Mouse (Mus musculus): ENCODE data around the gene Gm10985. TPM values are rescaled to one million over a fixed set of nuclear protein-coding genes. Genes with fewer than 3 reads are reported as not detected.

Gm10985 gene
- polyA plus RNA-seq, 1 experiment from 2014 or later = not detected

DNA sequence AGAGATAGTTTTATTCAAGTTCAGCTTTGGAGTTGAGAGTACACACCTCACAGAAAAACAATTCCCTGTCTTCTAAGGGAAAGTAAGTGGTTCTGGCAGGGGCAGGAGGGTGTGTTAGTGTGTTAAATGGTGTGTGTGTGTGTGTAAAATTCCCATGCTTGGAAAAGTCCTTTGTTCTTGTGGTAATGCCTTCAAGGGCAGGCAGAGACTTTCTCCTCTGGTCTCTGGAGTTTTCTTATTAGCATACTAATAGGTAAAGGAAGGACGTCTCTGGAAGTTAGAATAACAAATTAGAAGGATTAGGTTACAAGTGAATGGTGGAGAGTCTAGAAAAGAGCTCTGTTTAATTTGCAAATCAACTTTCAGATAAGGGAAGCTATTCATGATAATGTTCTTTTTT lies 24.4 kb downstream of the Gm10985 start:
- peaks cover 10% of the 10 kb centered on the region; the same call in 1 of the 2 replicates for H3K4me1 ChIP-seq
- H3K9me3 ChIP-seq = no peaks in the 10 kb centered on the region
- 0% methylated on average over 1 of the region's 1 CpGs for WGBS
- no peak overlapping the region for H3K9ac ChIP-seq (replicated peaks)
- ATAC-seq (ENCODE audit: low FRiP score, low read depth) = peak; percentile 76
- H3K27ac ChIP-seq (replicated peaks) = peak overlapping the region; percentile 46
- no peak overlapping the region for H3K4me2 ChIP-seq (replicated peaks)
- H3K36me3 ChIP-seq = no peaks in the 10 kb centered on the region
- H3K4me3 ChIP-seq = no peak overlapping the region
- H3K27me3 ChIP-seq = no peaks in the 10 kb centered on the region

DNA sequence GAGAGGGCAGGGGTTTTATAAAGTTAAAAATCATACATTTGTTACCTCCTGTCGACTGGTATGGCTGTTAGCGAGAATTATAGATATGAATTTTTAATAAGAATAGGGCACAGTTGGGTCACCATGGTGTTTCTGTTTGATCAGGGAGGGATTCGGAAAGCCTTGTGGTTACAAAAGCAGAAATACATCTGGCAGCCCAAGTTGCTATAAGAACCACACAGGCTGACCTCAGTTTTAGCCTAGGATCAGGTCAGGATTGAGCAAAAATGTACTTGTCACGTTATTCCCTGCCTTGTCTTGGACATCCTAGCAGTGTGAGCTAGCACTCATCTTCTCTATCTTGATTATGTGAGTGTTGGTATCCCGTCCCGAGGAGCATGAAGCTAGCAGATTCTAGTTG lies 25.6 kb downstream of the Gm10985 start:
- Histone ChIP-seq H3K4me2 (replicated peaks) (no peak overlapping the region), H3K4me1 (peaks cover 7% of the 10 kb centered on the region; the same call in 1 of the 2 replicates), H3K27ac (replicated peaks) (no peak overlapping the region), H3K36me3 (no peaks in the 10 kb centered on the region), H3K4me3 (no peak overlapping the region), H3K27me3 (no peaks in the 10 kb centered on the region), H3K9me3 (no peaks in the 10 kb centered on the region), H3K9ac (replicated peaks) (no peak overlapping the region)
- WGBS = 81% methylated on average over 6 of the region's 6 CpGs
- no peak for ATAC-seq (ENCODE audit: low FRiP score, low read depth)

DNA sequence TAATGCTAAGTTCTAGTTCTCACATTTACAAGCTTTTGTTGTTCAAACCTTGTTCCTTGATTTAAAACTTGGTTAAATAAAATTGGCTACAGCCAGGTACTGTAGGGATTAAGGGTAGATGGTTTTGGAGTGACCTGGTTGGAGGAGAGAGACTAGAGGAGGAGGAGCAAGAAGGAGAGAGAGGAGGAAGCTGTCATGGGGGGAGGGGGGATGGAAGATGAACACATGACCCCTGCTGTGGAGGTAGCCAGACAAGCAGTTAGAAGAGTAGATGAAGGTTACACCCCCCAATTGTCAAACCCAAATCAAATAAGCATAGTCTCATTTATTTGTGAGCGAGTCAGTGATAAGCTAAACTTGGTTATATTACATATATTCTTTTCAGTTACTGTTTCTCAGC lies 26.7 kb downstream of the Gm10985 start:
- Histone ChIP-seq H3K36me3 (no peaks in the 10 kb centered on the region), H3K27ac (replicated peaks) (no peak overlapping the region), H3K4me2 (replicated peaks) (no peak overlapping the region), H3K4me1 (peaks cover 7% of the 10 kb centered on the region; the same call in 1 of the 2 replicates), H3K27me3 (no peaks in the 10 kb centered on the region), H3K4me3 (no peak overlapping the region), H3K9me3 (no peaks in the 10 kb centered on the region), H3K9ac (replicated peaks) (no peak overlapping the region)
- WGBS = 93% methylated on average over 1 of the region's 1 CpGs
- no peak for ATAC-seq (ENCODE audit: low FRiP score, low read depth)

DNA sequence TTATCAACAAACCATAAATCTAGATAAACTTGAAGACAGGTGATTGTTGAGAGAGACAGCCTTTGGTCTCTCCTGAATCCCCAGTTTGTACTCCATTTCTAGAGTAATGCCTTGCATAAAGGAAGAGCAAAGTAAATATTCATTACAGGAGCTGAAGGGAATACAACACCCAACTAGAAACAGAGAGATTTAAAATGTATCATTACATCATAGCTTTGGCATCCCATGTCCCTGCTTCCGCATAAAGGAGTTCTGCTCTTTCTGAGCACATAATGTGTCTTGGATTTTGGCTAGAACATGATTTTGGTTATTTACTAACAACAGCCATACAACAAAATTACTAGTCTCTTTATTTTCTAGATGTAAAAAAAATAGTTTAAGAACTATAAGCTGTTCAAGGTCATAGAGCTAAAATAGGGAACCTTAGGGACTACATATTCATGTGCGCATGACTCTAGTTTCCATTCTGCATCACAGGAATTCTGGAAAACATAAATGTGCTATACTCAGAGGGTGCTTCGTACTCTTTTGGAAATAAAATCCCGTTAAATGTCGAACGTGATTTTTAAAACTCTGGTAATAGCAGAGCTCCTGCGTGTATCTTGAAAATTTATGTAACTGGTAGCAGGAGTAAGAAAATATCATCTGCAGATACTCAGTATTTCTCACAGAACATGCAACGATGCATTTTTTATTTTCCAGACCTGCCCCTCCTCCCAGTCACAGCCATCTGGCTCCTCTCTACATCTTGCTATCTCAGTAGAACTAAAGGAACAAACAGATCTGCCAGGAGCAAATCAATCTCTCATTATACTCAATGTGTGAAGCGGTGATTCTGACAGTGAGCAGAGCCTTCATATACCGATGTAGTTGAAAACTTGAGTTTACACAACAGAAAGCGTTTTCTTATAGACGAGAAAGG lies 46.0 kb downstream of the Gm10985 start:
- Histone ChIP-seq H3K9ac (replicated peaks) (no peak overlapping the region), H3K4me2 (replicated peaks) (no peak overlapping the region), H3K27me3 (no peaks in the 10 kb centered on the region), H3K9me3 (0 out of 2 replicates have a peak, but pooled peaks cover 4% of the 10 kb centered on the region), H3K27ac (replicated peaks) (no peak overlapping the region), H3K4me3 (no peak overlapping the region), H3K4me1 (no peaks in the 10 kb centered on the region), H3K36me3 (no peaks in the 10 kb centered on the region)
- 90% methylated on average over 12 of the region's 12 CpGs for WGBS
- no peak for ATAC-seq (ENCODE audit: low FRiP score, low read depth)

Other genes with a start within 250 kb of the Gm10985 start
- 1.6 and 2.0 TPM in 2 replicates for gene Frem2, start 187.7 kb upstream of the Gm10985 start, polyA plus RNA-seq (2016; fragmentation: Nextera tagmentation; extraction: Ambion mirVana)
- gene Ufm1, start 18.7 kb downstream of the Gm10985 start, polyA plus RNA-seq (2016; fragmentation: Nextera tagmentation; extraction: Ambion mirVana) = 101 and 103 TPM in 2 replicates

All from midbrain, embryonic 12.5 days (tissue).